8 mouse cellular contexts compared by ENCODE assay signal in genomic region chr15:79027291-79028205, GRCm38 (mm10). TPM values are rescaled to one million over a fixed set of nuclear protein-coding genes. Genes with fewer than 3 reads are reported as not detected.
A peak's percentile ranks its signal among the peaks of the same experiment; 100 is the strongest.
DNase-seq lines count a peak whose midpoint lies in the region; ATAC-seq and TF ChIP-seq lines count a peak whose summit lies in the region.

No protein-coding gene starts in this region.

- dilution Hi-C loops in CH12.LX (cut with MboI; ENCODE audit: extremely low pct_ligation_motif_present, extremely low pct_unique_long_range_greater_than_20kb, low sequenced_read_pairs) = no loop called here

- H3K27ac ChIP-seq in CH12.LX (ENCODE audit: insufficient read depth, low read depth) = no peak overlapping the region
- peak overlapping the region; percentile 94 for H3K27ac ChIP-seq in embryonic facial prominence, embryonic 11.5 days (replicated peaks; ENCODE audit: low read depth, low read length)
- H3K27ac ChIP-seq in limb, embryonic 10.5 days = peak overlapping the region; percentile 100

- intact Hi-C loops in heart, postnatal 25 days (cut with DNase I) = loop anchor here (2.0 kb wide), 1 partner anchor 45 kb away; no protein-coding TSS in a partner anchor

- peaks cover 9% of the 10 kb centered on the region for H3K9me3 ChIP-seq in CH12.LX (replicated peaks; ENCODE audit: low read length)
- H3K9me3 ChIP-seq in embryonic facial prominence, embryonic 11.5 days (replicated peaks; ENCODE audit: control insufficient read depth, low read length) = no peaks in the 10 kb centered on the region
- no peaks in the 10 kb centered on the region for H3K9me3 ChIP-seq in limb, embryonic 10.5 days (replicated peaks)

- H3K79me2 ChIP-seq in CH12.LX (replicated peaks; ENCODE audit: control insufficient read depth, extremely low read depth, insufficient read depth, poor library complexity, severe bottlenecking) (no peaks in the 10 kb centered on the region), myocyte (ENCODE audit: control insufficient read depth, insufficient read depth) (peaks cover 18% of the 10 kb centered on the region)

- TF ChIP-seq EP300 in CH12.LX (IDR thresholded peaks at IDR 0.05; ENCODE audit: low read length) = no peak

- H3ac ChIP-seq in myocyte (ENCODE audit: control insufficient read depth, insufficient read length) = peak overlapping the region; percentile 54

- H3K4me1 ChIP-seq in CH12.LX (ENCODE audit: control insufficient read depth in 1 of 2, insufficient read depth in 2 of 2) = peaks cover 0 to 28% of the 10 kb centered on the region in 2 experiments; a peak in 2 of 4 replicates
- peaks cover 5% of the 10 kb centered on the region; the same call in 1 of the 2 replicates for H3K4me1 ChIP-seq in embryonic facial prominence, embryonic 11.5 days (ENCODE audit: control insufficient read depth, insufficient read depth, low read length)
- peaks cover 79% of the 10 kb centered on the region for H3K4me1 ChIP-seq in limb, embryonic 10.5 days

- ATAC-seq in embryonic facial prominence, embryonic 11.5 days (replicated peaks; ENCODE audit: insufficient number of reproducible peaks, low FRiP score, low TSS enrichment, low read depth) = no peak; the same call in 1 of the 2 replicates

- no peak for TF ChIP-seq CTCF in CH12.LX (conservative IDR thresholded peaks at IDR 0.05 in 1 of 2, IDR thresholded peaks at IDR 0.05 in 1 of 2; ENCODE audit: low read depth in 2 of 2, low read length in 2 of 2)

- H3K4me3 ChIP-seq in CH12.LX (replicated peaks in 1 of 3; ENCODE audit: low read depth in 2 of 3, low read length in 2 of 3, poor library complexity in 1 of 3) (peak overlapping the region; percentile 32 to 68 (median 47)), myocyte (peak overlapping the region; percentile 79)
- H3K4me3 ChIP-seq in embryonic facial prominence, embryonic 11.5 days (ENCODE audit: low read depth, low read length) = peak overlapping the region; percentile 58
- H3K4me3 ChIP-seq in limb, embryonic 10.5 days = peak overlapping the region; percentile 76

- TF ChIP-seq POLR2A in CH12.LX (IDR thresholded peaks at IDR 0.05; ENCODE audit: low read depth, low read length) (no peak), myocyte (IDR thresholded peaks at IDR 0.05; ENCODE audit: insufficient read length, low read depth) (no peak)

- H3K9ac ChIP-seq in CH12.LX (ENCODE audit: insufficient read depth, low read depth) = peak overlapping the region; percentile 81
- peak overlapping the region; percentile 100 for H3K9ac ChIP-seq in embryonic facial prominence, embryonic 11.5 days (replicated peaks; ENCODE audit: low read length)

- in situ Hi-C loops in CH12.LX (cut with MboI; ENCODE audit: low pct_ligation_motif_present, low pct_unique_long_range_greater_than_20kb, low sequenced_read_pairs) = no loop called here

- no peak for TF ChIP-seq RAD21 in CH12.LX (IDR thresholded peaks at IDR 0.05; ENCODE audit: low read depth, low read length)

- no peaks in the 10 kb centered on the region for H3K36me3 ChIP-seq in CH12.LX (replicated peaks in 1 of 2; ENCODE audit: control insufficient read depth in 1 of 2, insufficient read depth in 1 of 2, low read length in 1 of 2)
- no peaks in the 10 kb centered on the region for H3K36me3 ChIP-seq in embryonic facial prominence, embryonic 11.5 days (replicated peaks; ENCODE audit: control insufficient read depth, insufficient read depth, low read depth, low read length)
- no peaks in the 10 kb centered on the region for H3K36me3 ChIP-seq in limb, embryonic 10.5 days
- H3K36me3 ChIP-seq in myocyte (ENCODE audit: control insufficient read depth, insufficient read depth) = no peaks in the 10 kb centered on the region

- DNase-seq in 416B (ENCODE audit: low read depth) = peak; percentile 31
- no peak for DNase-seq in CH12.LX (ENCODE audit: extremely low read depth)
- DNase-seq in embryonic facial prominence, embryonic 11.5 days (ENCODE audit: low spot score) = peak; percentile 38
- DNase-seq in heart, postnatal 25 days (ENCODE audit: low spot score) = peak; percentile 23
- peak; percentile 69 for DNase-seq in limb, embryonic 10.5 days (ENCODE audit: low spot score)
- no peak for DNase-seq in spleen, adult 12 weeks (ENCODE audit: low spot score)
- DNase-seq in layer of hippocampus, postnatal 14 days (ENCODE audit: low spot score in 2 of 2) = no peak

- 5% methylated on average over 43 of the region's 46 CpGs for WGBS in embryonic facial prominence, embryonic 11.5 days
- 8% methylated on average over 45 of the region's 46 CpGs for WGBS in limb, embryonic 10.5 days

- H3K27me3 ChIP-seq in CH12.LX (replicated peaks) (peaks cover 92% of the 10 kb centered on the region), myocyte (ENCODE audit: control insufficient read depth, insufficient read depth, insufficient read length) (peaks cover 25% of the 10 kb centered on the region)
- H3K27me3 ChIP-seq in embryonic facial prominence, embryonic 11.5 days (ENCODE audit: control insufficient read depth, insufficient read depth, low read length) = no peaks in the 10 kb centered on the region
- H3K27me3 ChIP-seq in limb, embryonic 10.5 days (ENCODE audit: low read depth, poor library complexity, severe bottlenecking) = 0 out of 2 replicates have a peak, but pooled peaks cover 10% of the 10 kb centered on the region

- H3K4me2 ChIP-seq in CH12.LX (ENCODE audit: insufficient read depth, low read depth, poor library complexity, severe bottlenecking) = peak overlapping the region; percentile 97
- peak overlapping the region; percentile 93 for H3K4me2 ChIP-seq in embryonic facial prominence, embryonic 11.5 days (ENCODE audit: low read depth, low read length)
- peak overlapping the region; percentile 98 for H3K4me2 ChIP-seq in myocyte (ENCODE audit: low read depth)

TF ChIP-seq in CH12.LX, 34 proteins besides CTCF, POLR2A, EP300 and RAD21:
- TF ChIP-seq E2F4 (IDR thresholded peaks at IDR 0.05; ENCODE audit: insufficient replicate concordance, low read depth, low read length) (no peak), CHD2 (IDR thresholded peaks at IDR 0.05; ENCODE audit: low read length) (peak; percentile 53), ZC3H11A (IDR thresholded peaks at IDR 0.05; ENCODE audit: low read depth, low read length) (no peak), IRF4 (IDR thresholded peaks at IDR 0.05; ENCODE audit: low read depth, low read length) (no peak), TCF12 (IDR thresholded peaks at IDR 0.05; ENCODE audit: low read depth, low read length) (no peak)
TF ChIP-seq in CH12.LX: peak in this region for 1.

TF ChIP-seq in myocyte, 11 proteins besides CTCF, POLR2A, EP300 and RAD21 (continues in another document):
- TF ChIP-seq USF1 (IDR thresholded peaks at IDR 0.05; ENCODE audit: low read depth) (no peak), SRF (IDR thresholded peaks at IDR 0.05; ENCODE audit: control insufficient read depth, insufficient read length, low read depth) (no peak), TCF12 (IDR thresholded peaks at IDR 0.05; ENCODE audit: insufficient read depth, poor library complexity, severe bottlenecking) (no peak), E2F4 (IDR thresholded peaks at IDR 0.05; ENCODE audit: insufficient read depth) (no peak), CEBPB (IDR thresholded peaks at IDR 0.05; ENCODE audit: insufficient read depth, poor library complexity, severe bottlenecking) (no peak), REST (IDR thresholded peaks at IDR 0.05; ENCODE audit: insufficient read depth, insufficient read length) (no peak), POLR2AphosphoS2 (IDR thresholded peaks at IDR 0.05; ENCODE audit: insufficient read length, low read depth) (no peak), MAX (IDR thresholded peaks at IDR 0.05; ENCODE audit: low read depth) (no peak), MYOG (IDR thresholded peaks at IDR 0.05; ENCODE audit: control insufficient read depth in 1 of 3, insufficient read depth in 1 of 3, insufficient read length in 2 of 3, low read depth in 2 of 3) (no peak), MYOD1 (IDR thresholded peaks at IDR 0.05; ENCODE audit: control insufficient read depth in 1 of 3, insufficient read length in 2 of 3, low read depth in 2 of 3) (no peak)

RNA-seq across cellular contexts. Expression of gene H1f0, which starts 0.7 kb away (rescaled TPM):
- 70.6 and 100 TPM in 2 replicates for total RNA-seq in CH12.LX (2012; rRNA removed)
- 15.9 TPM in 2 replicates for total RNA-seq in CH12.LX (2014; rRNA removed)
- 11.9 and 12.5 TPM in 2 replicates for polyA plus RNA-seq in CH12.LX (2012; ENCODE audit: insufficient read length, low read depth)
- polyA plus RNA-seq in embryonic facial prominence, embryonic 11.5 days (2014; fragmentation: Nextera tagmentation; extraction: Ambion mirVana) = 315 and 326 TPM in 2 replicates
- total RNA-seq in heart, postnatal 25 days (2021) = 10 to 100 TPM; 95.9 to 98.4 TPM
- 330 and 448 TPM in 2 replicates for polyA plus RNA-seq in limb, embryonic 10.5 days (2016; fragmentation: Nextera tagmentation; extraction: Ambion mirVana)
- 423 TPM for polyA plus RNA-seq in myocyte (2012; fragmentation: generic; extraction: Trizol)
- total RNA-seq in layer of hippocampus, postnatal 14 days (2021) = 10 to 100 TPM; 88.8 to 94.3 TPM

RNA-seq across cellular contexts. Expression of gene Galr3, which starts 14.1 kb away (rescaled TPM):
- total RNA-seq in CH12.LX (2012; rRNA removed) (1.6 TPM in 2 replicates), CH12.LX (2014; rRNA removed) (0.70 and 0.90 TPM in 2 replicates)
- polyA plus RNA-seq in CH12.LX (2012; ENCODE audit: insufficient read length, low read depth) (0.75 and 1.2 TPM in 2 replicates), myocyte (2012; fragmentation: generic; extraction: Trizol) (0.44 TPM)
- 0.18 TPM in 1 of 2 replicates, not detected in the other for polyA plus RNA-seq in embryonic facial prominence, embryonic 11.5 days (2014; fragmentation: Nextera tagmentation; extraction: Ambion mirVana)
- total RNA-seq in heart, postnatal 25 days (2021) = not detected
- 0.13 TPM in 1 of 2 replicates, not detected in the other for polyA plus RNA-seq in limb, embryonic 10.5 days (2016; fragmentation: Nextera tagmentation; extraction: Ambion mirVana)
- total RNA-seq in layer of hippocampus, postnatal 14 days (2021) = under 1 TPM in 1 of 2 experiments, not detected in 1; 0.72 TPM

RNA-seq across cellular contexts. Expression of gene Ankrd54, which starts 35.1 kb away (rescaled TPM):
- total RNA-seq in CH12.LX (2012; rRNA removed) (37.1 and 38.6 TPM in 2 replicates), CH12.LX (2014; rRNA removed) (23.1 and 26.4 TPM in 2 replicates)
- polyA plus RNA-seq in CH12.LX (2012; ENCODE audit: insufficient read length, low read depth) (21.8 and 22.8 TPM in 2 replicates), myocyte (2012; fragmentation: generic; extraction: Trizol) (36.1 TPM)
- polyA plus RNA-seq in embryonic facial prominence, embryonic 11.5 days (2014; fragmentation: Nextera tagmentation; extraction: Ambion mirVana) = 42.8 and 56.2 TPM in 2 replicates
- total RNA-seq in heart, postnatal 25 days (2021) = 1 to 10 TPM; 7.4 to 7.5 TPM
- 73.8 and 77.9 TPM in 2 replicates for polyA plus RNA-seq in limb, embryonic 10.5 days (2016; fragmentation: Nextera tagmentation; extraction: Ambion mirVana)
- total RNA-seq in layer of hippocampus, postnatal 14 days (2021) = 10 to 100 TPM; 18.9 to 19.0 TPM

RNA-seq across cellular contexts. Expression of gene Eif3l, which starts 47.4 kb away (rescaled TPM):
- 323 and 347 TPM in 2 replicates for total RNA-seq in CH12.LX (2012; rRNA removed)
- 379 and 392 TPM in 2 replicates for total RNA-seq in CH12.LX (2014; rRNA removed)
- 303 and 306 TPM in 2 replicates for polyA plus RNA-seq in CH12.LX (2012; ENCODE audit: insufficient read length, low read depth)
- polyA plus RNA-seq in embryonic facial prominence, embryonic 11.5 days (2014; fragmentation: Nextera tagmentation; extraction: Ambion mirVana) = 286 and 292 TPM in 2 replicates
- total RNA-seq in heart, postnatal 25 days (2021) = 10 to 100 TPM; 68.9 to 71.5 TPM
- 278 and 295 TPM in 2 replicates for polyA plus RNA-seq in limb, embryonic 10.5 days (2016; fragmentation: Nextera tagmentation; extraction: Ambion mirVana)
- polyA plus RNA-seq in myocyte (2012; fragmentation: generic; extraction: Trizol) = 315 TPM
- 10 to 100 TPM; 82.2 to 83.1 TPM for total RNA-seq in layer of hippocampus, postnatal 14 days (2021)

Comparison
In these comparisons a context has a peak if more than half of its experiments do, and no peak if none do; other contexts are left out.
1. DNase-seq: peak in 416B (single experiment), embryonic facial prominence, embryonic 11.5 days (single experiment), heart, postnatal 25 days (single experiment) and limb, embryonic 10.5 days (single experiment); none in CH12.LX (single experiment), spleen, adult 12 weeks (single experiment) and layer of hippocampus, postnatal 14 days (0 of 2).
2. RNA of gene H1f0, which starts 0.7 kb away (polyA plus RNA-seq): 330 to 448 TPM in limb, embryonic 10.5 days, 423 TPM in myocyte (single experiment) and 315 to 326 TPM in embryonic facial prominence, embryonic 11.5 days; 11.9 to 12.5 TPM in CH12.LX; every median in the first group is over 10 times any median in the second.
3. Peak in every context shown above with its lines, with median percentiles within 50 percentile points of each other: H3K4me2 ChIP-seq and H3K4me3 ChIP-seq.